Mouse (Mus musculus) midbrain, embryonic 16.5 days (tissue): ENCODE measurements around the gene Fam169a. TPM values are rescaled to one million over a fixed set of nuclear protein-coding genes. Genes with fewer than 3 reads are reported as not detected.
A peak's percentile ranks its signal among the peaks of the same experiment; 100 is the strongest.

ENCODE experiments used
- ATAC-seq: fragments of 200-750 bp; cut with Nextera tagmentation; 2 replicates; pipeline ENCODE4 v1.8.0; 2017; ENCODE audit warnings: moderate TSS enrichment
- H3K27ac ChIP-seq: fragments of 300-500 bp; sonication (generic); 2 replicates; pipeline ENCODE4 v1.5.1; 2014; ENCODE audit warnings: mild to moderate bottlenecking, low read length, mixed read lengths
- H3K27me3 ChIP-seq: fragments of 300-500 bp; sonication (generic); 2 replicates; pipeline ENCODE4 v1.6.1; 2014; ENCODE audit warnings: low read depth, low read length, mixed read lengths; ENCODE audit not compliant: control insufficient read depth, insufficient read depth
- H3K36me3 ChIP-seq: fragments of 300-500 bp; sonication (generic); 2 replicates; pipeline ENCODE4 v1.6.1; 2014; ENCODE audit warnings: mild to moderate bottlenecking, low read length, moderate library complexity, mixed read lengths; ENCODE audit not compliant: control insufficient read depth, insufficient read depth
- H3K4me1 ChIP-seq: fragments of 300-500 bp; sonication (generic); 2 replicates; pipeline ENCODE4 v1.6.1; 2014; ENCODE audit warnings: mild to moderate bottlenecking, low read length, mixed read lengths; ENCODE audit not compliant: control insufficient read depth, insufficient read depth
- H3K4me2 ChIP-seq: fragments of 300-500 bp; sonication (generic); 2 replicates; pipeline ENCODE4 v1.6.1; 2014; ENCODE audit warnings: mild to moderate bottlenecking, low read length, mixed read lengths
- H3K4me3 ChIP-seq: fragments of 300-500 bp; sonication (generic); 2 replicates; pipeline ENCODE4 v1.5.1; 2014; ENCODE audit warnings: low read depth, mild to moderate bottlenecking, low read length, moderate library complexity, mixed read lengths
- H3K9ac ChIP-seq: fragments of 300-500 bp; sonication (generic); 2 replicates; pipeline ENCODE4 v1.6.1; 2014; ENCODE audit warnings: low read depth, low read length, mixed read lengths
- H3K9me3 ChIP-seq: fragments of 300-500 bp; sonication (generic); replicated peaks from 2 replicates; pipeline ENCODE4 v1.6.1; 2014; ENCODE audit warnings: mild to moderate bottlenecking, low read length, mixed read lengths; ENCODE audit not compliant: control insufficient read depth, poor library complexity, severe bottlenecking
- WGBS: fragments of 180-500 bp; shearing (Covaris S2); extraction: QIAGEN DNeasy Blood & Tissue Kit; methylation state at CpG from one replicate; pipeline ENCODE4 v1.1.7; 2014; 5-methylcytosine and 5-hydroxymethylcytosine counted together
- polyA plus RNA-seq: library from polyadenylated mRNA; unstranded; fragments of >200 nt; fragmentation: Nextera tagmentation; extraction: Ambion mirVana; gene quantifications from 2 replicates; pipeline ENCODE4 v1.2.1, GENCODE M21; 2015

Fam169a gene
- polyA plus RNA-seq = 36.6 and 38.2 TPM in 2 replicates

DNA sequence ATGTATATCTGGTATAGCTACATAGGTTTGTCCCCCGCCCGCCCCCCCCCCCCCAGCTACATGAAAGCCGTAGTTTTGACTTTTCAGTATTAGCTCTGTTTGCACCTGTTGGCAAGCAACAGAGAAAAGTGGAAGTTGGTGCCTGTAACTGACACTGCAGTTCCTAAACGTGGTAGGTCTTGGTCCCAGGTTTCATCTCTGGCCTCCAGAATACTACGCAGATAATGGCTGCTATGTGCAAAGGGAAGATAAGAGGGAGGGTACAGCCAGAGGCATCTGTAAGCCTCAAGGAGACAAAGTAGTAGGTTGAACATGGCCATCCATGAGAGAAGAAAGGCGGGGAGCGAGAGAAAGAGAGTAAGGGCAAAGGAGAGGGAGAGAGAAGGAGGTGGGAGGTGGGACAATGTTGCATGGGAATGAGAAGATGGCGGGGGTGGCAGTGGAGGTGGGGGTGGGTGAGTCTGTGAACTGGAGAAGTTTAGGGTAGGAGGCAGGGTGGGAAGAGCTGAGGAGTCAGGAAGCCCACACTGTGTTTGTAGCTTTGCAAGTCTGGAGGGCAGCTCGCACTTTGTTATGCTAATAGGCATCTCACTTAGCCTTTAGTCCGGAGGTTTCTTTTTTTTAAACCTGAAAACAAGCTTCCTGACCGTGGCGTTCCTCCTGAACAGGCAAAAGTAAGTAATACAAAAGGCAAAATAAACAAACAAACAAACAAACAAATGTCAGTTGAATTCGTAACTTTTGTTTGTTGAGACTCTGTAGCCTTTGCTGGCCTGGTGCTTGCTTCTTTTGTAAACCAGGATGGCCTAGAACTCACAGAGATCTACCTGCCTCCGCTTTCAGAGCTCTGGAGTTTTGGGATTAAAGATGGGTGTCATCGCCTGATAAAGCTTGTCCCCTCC, at the start of gene Fam169a:
Gene Fam169a (plus strand): TSS at position 638 of the 902 bp plus-strand sequence.
- no peak within 1 kb of the TSS for H3K27ac ChIP-seq
- H3K9me3 ChIP-seq = no peaks in the 10 kb centered on the region
- no peaks in the 10 kb centered on the region for H3K4me1 ChIP-seq
- no peak within 1 kb of the TSS for H3K4me2 ChIP-seq
- H3K27me3 ChIP-seq = peaks cover 3% of the 10 kb centered on the region
- no peak within 1 kb of the TSS for H3K9ac ChIP-seq
- 31% methylated on average over 15 of the region's 15 CpGs for WGBS
- no peak for ATAC-seq
- no peaks in the 10 kb centered on the region for H3K36me3 ChIP-seq
- H3K4me3 ChIP-seq = no peak within 1 kb of the TSS

DNA sequence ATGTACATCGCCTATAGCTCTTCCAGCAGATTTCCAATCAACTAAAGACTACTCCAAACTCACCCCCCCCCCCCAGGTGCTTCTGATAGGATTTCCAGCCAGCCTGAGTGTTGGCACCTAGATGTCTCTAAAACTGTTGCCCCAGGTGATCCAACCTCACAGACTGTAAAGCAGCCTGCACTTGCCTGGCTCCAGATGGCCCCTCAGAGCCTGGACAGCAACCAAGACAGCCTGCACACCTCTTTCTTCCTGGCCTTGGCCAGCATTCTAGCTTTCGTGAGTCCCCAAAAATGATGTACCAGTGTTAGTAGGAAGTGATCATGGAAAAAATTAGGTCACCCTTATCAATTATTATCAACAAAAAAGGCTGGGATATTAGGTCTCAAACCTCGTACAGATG, 49.4 kb upstream of the Fam169a start:
- Histone ChIP-seq H3K27me3 (no peaks in the 10 kb centered on the region), H3K4me1 (no peaks in the 10 kb centered on the region), H3K9ac (no peak overlapping the region), H3K36me3 (no peaks in the 10 kb centered on the region), H3K9me3 (no peaks in the 10 kb centered on the region), H3K4me3 (no peak overlapping the region), H3K27ac (no peak overlapping the region), H3K4me2 (no peak overlapping the region)
- ATAC-seq = no peak
- 88% methylated on average over 3 of the region's 3 CpGs for WGBS

DNA sequence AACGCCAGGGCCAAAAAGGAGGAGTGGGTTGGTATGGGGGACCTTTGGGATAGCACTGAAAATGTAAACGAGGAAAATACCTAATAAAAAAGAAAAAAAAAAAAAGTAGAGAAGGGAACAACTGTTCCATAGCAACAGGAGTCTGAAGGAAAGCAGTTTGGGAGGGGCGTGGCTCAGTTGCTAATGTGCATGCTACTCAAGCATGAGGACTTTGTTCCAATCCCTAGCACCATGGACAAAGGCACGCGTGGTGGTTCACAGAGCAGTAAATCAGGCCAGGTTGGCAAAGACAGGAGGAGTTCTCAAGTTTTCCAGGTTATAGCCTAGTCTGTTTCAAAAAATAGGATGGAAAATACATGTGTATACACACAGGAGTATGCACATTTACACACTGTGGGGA, 47.0 kb upstream of the Fam169a start:
- no peak for ATAC-seq
- 71% methylated on average over 5 of the region's 5 CpGs for WGBS
- no peaks in the 10 kb centered on the region for H3K9me3 ChIP-seq
- no peak overlapping the region for H3K4me3 ChIP-seq
- H3K4me1 ChIP-seq = no peaks in the 10 kb centered on the region
- no peaks in the 10 kb centered on the region for H3K36me3 ChIP-seq
- no peak overlapping the region for H3K9ac ChIP-seq
- no peaks in the 10 kb centered on the region for H3K27me3 ChIP-seq
- H3K27ac ChIP-seq = no peak overlapping the region
- H3K4me2 ChIP-seq = no peak overlapping the region

DNA sequence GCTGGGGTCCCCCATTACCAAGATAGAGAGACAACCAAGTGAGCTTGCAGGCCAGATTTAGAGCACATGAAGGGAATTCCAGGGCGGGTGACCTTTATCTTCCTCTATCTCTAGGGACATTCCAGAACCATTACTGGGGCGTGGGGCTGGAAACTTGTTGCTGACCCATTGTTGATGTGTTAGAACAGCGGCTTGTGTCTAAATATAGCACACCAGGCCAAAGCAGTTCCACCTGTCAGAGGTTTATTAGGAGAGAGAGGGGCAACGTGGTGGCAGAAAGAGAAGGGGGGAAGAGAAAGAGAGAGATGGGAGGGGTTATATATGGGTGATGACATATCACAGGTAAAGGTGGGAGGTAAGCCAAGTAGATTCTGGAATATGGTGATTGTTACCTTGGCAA, 45.2 kb upstream of the Fam169a start:
- Histone ChIP-seq H3K9ac (no peak overlapping the region), H3K27me3 (no peaks in the 10 kb centered on the region), H3K9me3 (no peaks in the 10 kb centered on the region), H3K36me3 (no peaks in the 10 kb centered on the region), H3K4me1 (no peaks in the 10 kb centered on the region), H3K27ac (no peak overlapping the region), H3K4me3 (no peak overlapping the region), H3K4me2 (no peak overlapping the region)
- 70% methylated on average over 4 of the region's 4 CpGs for whole genome bisulfite sequencing
- no peak for ATAC-seq

DNA sequence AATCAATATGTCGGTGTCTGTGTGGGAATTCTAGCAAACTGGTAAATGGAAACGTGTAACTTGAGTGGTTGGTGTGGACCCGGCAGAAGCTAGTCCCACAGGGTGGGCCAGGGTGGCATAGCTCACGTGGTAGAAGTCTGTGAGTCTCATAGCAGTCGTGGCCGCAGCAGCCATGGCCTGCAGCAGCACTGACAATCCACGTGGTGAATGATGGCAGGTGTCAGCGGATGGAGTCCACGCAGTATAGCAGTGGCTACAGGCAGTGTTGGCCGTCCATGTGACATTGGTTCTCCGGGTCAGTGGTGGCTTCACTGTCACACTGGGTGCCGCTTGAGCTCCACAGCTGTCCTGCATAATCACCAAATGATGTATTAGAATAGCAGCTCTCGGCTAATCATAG, 37.0 kb upstream of the Fam169a start:
- H3K4me1 ChIP-seq = no peaks in the 10 kb centered on the region
- no peaks in the 10 kb centered on the region for H3K36me3 ChIP-seq
- H3K9ac ChIP-seq = no peak overlapping the region
- H3K27me3 ChIP-seq = no peaks in the 10 kb centered on the region
- H3K27ac ChIP-seq = no peak overlapping the region
- ATAC-seq = no peak
- H3K4me3 ChIP-seq = no peak overlapping the region
- WGBS = 89% methylated on average over 13 of the region's 13 CpGs
- H3K4me2 ChIP-seq = no peak overlapping the region
- no peaks in the 10 kb centered on the region for H3K9me3 ChIP-seq

DNA sequence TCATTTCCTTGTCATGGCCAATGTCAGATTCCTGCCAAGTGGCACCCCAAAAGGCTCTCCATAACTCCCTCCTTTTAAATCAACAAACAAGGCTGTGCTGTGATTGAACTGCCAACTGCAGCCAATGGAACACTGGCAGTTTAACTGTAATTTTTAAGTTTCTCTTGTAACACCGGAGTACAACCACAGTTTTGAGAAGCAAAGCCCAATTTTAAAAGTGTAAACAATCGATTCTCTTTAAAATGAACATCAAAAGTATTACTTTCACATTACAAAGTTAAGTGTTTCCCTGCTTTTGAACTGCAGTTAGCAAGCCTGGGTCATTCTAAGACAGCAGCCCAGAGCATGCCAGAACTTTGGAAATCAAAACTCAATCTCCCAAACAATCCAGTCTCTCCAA, 32.8 kb upstream of the Fam169a start, which contains the start of gene 1700029F12Rik:
Gene 1700029F12Rik (minus strand): TSS at position 101 of the 400 bp plus-strand sequence.
- Histone ChIP-seq H3K36me3 (no peaks in the 10 kb centered on the region), H3K9me3 (no peaks in the 10 kb centered on the region), H3K4me1 (no peaks in the 10 kb centered on the region), H3K27me3 (no peaks in the 10 kb centered on the region), H3K4me2 (no peak within 1 kb of the TSS), H3K4me3 (no peak within 1 kb of the TSS), H3K27ac (no peak within 1 kb of the TSS), H3K9ac (no peak within 1 kb of the TSS)
- 89% methylated on average over 2 of the region's 2 CpGs for WGBS
- no peak for ATAC-seq

DNA sequence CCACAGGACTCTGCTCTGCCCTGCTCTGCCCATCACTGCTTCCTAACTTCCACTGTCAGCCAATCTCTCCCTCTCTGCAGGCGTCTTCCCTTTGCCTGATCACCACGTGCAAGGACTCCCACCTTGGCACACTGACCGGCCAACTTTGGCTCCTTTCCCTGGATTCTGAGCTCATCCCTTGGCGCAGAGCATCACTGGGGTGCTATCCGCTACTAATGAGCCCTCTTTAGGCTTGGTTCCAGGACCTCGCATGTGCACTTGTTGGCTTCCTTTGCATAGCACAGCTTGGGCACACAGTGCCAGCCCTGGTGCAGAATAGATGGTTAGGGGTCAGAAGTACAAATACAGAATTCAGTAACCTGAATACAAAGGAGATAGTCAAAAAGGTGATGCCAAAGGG, 15.9 kb upstream of the Fam169a start:
- no peaks in the 10 kb centered on the region for H3K36me3 ChIP-seq
- no peak for ATAC-seq
- H3K4me2 ChIP-seq = no peak overlapping the region
- H3K9me3 ChIP-seq = no peaks in the 10 kb centered on the region
- H3K9ac ChIP-seq = no peak overlapping the region
- no peaks in the 10 kb centered on the region for H3K4me1 ChIP-seq
- 75% methylated on average over 6 of the region's 6 CpGs for WGBS
- H3K27ac ChIP-seq = no peak overlapping the region
- no peak overlapping the region for H3K4me3 ChIP-seq
- H3K27me3 ChIP-seq = no peaks in the 10 kb centered on the region

DNA sequence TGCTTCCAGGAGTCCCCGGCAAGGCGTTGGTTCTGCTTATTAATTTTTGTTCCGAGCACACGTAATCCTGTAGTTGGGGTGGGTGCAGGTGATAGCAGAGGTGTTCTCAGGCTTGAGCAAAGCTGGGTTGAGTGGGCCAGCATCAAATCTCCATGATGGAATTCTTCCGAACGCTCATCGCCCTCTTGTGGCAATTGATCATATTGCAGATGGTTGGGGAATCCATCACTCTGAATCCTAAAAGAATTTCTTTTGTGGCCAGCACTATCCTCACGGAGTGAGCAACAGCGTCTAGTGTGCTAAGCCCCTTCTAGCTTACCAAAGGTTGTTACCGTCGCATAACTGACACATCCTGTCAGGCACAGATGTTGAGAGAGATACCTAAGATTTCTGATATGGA, 14.4 kb upstream of the Fam169a start:
- Histone ChIP-seq H3K9me3 (no peaks in the 10 kb centered on the region), H3K27ac (no peak overlapping the region), H3K4me2 (no peak overlapping the region), H3K4me1 (no peaks in the 10 kb centered on the region), H3K9ac (no peak overlapping the region), H3K4me3 (no peak overlapping the region), H3K27me3 (no peaks in the 10 kb centered on the region), H3K36me3 (no peaks in the 10 kb centered on the region)
- ATAC-seq = peak; percentile 71
- WGBS = 11% methylated on average over 11 of the region's 11 CpGs

DNA sequence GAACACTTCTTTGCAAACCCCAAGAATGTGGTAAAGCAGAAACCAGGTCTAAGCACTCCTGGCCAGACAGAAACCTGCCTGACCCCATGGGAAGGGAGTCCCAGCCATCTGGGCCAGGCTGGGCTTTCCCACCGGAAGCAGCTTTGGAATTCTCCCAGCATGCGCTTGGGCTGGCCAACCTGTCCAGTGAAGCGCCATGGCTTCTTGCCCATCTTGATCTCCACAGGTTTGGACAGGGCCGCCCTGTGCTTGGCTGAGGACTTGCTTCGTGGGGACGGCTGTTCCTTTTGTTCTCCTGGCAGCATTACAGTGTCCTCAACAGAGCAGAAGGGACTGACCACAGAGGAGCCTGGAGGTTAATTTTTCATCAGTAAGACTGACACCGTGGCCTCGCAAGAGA, 13.2 kb upstream of the Fam169a start:
- Histone ChIP-seq H3K27ac (no peak overlapping the region), H3K9ac (no peak overlapping the region), H3K36me3 (no peaks in the 10 kb centered on the region), H3K27me3 (no peaks in the 10 kb centered on the region), H3K4me3 (no peak overlapping the region), H3K9me3 (no peaks in the 10 kb centered on the region), H3K4me1 (no peaks in the 10 kb centered on the region), H3K4me2 (no peak overlapping the region)
- 75% methylated on average over 8 of the region's 8 CpGs for whole genome bisulfite sequencing
- ATAC-seq = no peak
